Mouse (Mus musculus) gastrocnemius, postnatal 14 days (tissue): ENCODE data around the gene Ccnt2. TPM values are rescaled to one million over a fixed set of nuclear protein-coding genes. Genes with fewer than 3 reads are reported as not detected.

Experiments
- total RNA-seq, 2 experiments: library from RNA; stranded (reverse); gene quantifications; 2 replicates each; pipeline ENCODE4 v1.2.3; 2021

Ccnt2 gene
- total RNA-seq, 2 experiments from 2014 or later, result 18.5 to 23.0 TPM

Other genes with a start within 250 kb of the Ccnt2 start
- not detected for gene Tmem163, start 94.6 kb upstream of the Ccnt2 start, total RNA-seq
- not detected for gene Acmsd, start 44.8 kb upstream of the Ccnt2 start, total RNA-seq
- gene Map3k19, start 80.9 kb downstream of the Ccnt2 start, total RNA-seq, result not detected
- 10 to 100 TPM; 22.0 to 23.9 TPM for gene Rab3gap1, start 94.6 kb downstream of the Ccnt2 start, total RNA-seq